Mouse (Mus musculus) gonadal fat pad, adult 2 months (tissue): ENCODE measurements at regions not wholly inside any gene's neighbourhood (a gene's known extent, or its start where the extent isn't known, plus 50 kb on each side); places are given as distances from the start of the nearest gene placed in this dataset.

Source experiments
- DNase-seq: peaks from one replicate; pipeline ENCODE4 v3.0.0-alpha.2; 2012; ENCODE audit warnings: low read depth

DNA sequence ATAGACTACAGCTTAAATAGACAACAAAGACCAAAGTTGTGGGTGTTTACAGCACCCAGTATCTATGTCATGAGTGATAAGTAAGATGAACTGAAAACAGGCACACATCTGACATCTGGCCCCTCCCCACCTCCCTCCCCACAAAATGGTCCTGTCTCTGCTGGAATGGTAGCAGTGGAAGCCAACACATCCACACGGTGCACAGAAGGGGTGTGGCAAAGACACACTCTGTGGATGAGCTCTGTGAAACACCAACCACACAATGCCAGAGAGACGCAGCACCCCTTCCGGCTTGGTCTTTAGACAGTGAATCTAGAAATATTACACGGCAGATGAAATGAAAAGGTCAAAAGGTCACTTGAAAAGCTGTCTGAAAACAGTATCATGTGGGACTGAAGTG is 85.6 kb downstream of the Fgf18 start:
- no peak for DNase-seq

DNA sequence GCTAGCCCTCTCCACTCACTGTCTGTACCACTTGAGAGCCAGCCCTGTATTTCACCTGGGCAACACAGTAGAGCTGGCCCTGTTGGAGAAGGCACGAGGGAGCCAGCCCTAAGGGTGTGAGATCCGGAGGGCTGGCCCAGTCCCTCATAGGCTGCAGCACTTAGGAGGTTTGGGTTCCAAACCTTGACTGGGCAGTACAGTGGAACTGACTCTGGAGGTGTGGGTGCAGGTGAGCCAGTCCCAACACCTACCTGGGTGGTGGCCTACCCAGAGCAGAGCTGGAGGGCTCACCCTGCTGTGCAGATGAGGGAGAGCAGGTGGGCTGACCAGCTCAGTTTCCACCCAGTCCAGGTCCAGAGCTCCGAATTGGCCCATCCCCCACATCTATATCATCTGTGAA is 86.8 kb downstream of the Fgf18 start:
- DNase-seq: no peak

DNA sequence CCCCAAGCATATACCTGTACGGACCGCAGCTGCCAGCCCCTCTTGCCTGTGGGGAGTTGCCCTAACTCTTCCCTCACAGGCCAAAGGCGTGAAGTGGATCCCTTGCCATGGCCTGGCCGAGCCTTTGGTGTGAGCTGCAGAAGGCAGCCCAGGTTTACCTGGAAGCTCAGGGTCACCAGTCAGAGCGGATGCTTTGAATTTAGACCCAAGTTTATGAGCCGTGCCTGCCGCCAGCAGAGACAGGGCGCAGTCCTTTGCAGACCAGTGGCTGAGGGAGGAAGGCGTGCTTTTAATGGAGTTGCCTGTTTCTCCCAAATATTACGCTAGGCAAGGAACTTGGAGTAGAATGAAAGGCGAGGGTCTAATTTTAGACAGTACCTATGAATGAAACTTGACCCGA is 97.0 kb downstream of the Fgf18 start:
- no peak for DNase-seq

DNA sequence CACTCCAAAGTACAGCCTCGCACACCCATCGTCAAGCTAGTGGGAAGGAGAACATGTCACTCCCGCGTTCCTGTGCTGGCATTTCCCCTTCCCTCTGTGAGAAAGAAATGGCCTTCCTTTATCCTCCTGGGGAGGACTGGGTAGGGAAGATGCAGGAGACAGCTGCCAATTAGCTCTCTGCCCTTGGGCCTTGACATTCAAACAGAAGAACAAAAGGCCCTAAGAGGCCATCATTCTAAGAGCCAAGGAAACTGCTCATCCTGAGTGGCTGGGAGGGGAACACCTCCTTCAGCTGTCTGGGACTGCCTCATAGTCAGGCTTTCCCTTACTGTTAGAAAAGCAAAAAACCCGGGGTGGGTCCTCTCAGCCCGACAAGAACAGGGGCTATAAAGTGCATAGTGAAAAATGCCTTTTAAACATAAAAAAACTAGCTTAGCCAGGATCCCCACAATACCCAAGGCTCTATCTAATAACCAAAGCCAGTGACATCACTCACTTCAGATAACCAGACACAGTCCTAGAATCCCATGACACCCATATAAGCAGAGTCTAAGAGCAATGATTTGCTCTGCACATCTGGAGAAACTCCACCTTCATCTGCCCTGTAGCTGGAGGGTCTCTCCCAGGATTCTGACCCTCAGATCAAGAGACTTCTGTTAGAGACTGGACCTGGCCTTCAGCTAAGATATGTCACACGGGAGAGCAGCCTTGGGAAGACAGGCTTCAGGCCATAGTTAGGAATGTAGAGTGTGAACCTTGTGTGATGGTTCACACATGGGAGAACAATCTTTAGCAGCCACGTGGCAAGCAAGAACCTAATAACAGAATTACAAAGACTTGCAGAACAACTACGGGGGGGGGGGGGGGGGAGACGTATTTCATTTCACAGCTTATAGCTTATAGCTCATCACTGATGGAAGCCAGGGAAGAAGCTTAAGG is 107.1 kb downstream of the Fgf18 start:
- DNase-seq: no peak

DNA sequence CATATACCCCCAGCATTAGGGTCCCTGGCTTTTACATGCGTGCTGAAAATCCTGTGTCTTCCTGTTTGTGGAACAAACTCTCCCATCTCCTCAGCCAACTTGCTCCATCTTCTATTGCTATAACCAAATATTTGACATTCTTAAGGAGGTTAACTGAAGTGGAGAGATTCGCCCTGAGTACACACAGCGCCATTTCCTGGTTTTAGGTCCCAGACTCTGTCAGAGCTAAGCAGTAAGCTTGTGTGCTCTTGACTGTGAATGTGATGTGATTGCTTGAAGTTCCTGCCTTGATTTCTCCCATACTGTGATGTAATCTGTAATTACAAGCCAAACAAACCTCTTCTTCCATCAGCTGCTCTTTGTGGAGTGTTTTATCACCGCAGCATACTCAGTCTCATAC is 110.8 kb downstream of the Fgf18 start:
- no peak for DNase-seq

DNA sequence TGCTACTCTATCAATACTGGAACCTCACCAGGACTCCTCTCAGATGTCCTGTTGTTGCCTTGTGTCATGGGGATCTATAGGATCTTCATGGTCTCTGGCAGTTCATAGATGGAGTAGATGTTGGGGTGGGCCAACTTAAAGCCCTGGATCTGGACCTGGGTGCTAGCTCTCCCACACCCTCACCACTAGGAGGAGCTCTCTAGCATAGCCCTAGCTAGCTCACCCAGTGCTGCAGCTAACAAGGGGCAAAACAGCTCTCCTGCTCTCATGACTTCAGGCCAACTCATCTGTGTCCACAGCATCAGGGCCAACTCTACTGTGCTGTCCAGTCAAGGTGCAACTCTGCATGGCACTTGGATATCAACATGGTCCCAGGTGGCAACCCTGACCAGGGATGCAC is 118.3 kb downstream of the Fgf18 start:
- DNase-seq: no peak

DNA sequence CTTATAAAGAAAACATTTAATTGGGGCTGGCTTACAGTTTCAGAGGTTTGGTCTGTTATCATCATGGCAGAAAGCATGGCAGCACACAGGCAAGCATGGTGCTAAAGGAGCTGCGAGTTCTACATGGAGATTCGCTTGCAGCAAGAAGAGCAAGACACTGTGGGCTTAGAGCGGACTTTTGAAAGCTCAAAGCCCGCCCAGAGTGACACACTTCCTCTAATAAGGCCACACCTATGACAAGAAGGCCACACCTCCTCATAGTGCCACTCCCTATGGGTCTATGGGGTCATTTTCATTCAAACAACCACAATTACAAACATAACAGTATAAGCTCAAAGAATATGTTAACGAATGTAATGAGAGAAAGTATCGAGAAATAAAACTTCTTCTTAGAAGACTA is 120.1 kb downstream of the Fgf18 start:
- no peak for DNase-seq

DNA sequence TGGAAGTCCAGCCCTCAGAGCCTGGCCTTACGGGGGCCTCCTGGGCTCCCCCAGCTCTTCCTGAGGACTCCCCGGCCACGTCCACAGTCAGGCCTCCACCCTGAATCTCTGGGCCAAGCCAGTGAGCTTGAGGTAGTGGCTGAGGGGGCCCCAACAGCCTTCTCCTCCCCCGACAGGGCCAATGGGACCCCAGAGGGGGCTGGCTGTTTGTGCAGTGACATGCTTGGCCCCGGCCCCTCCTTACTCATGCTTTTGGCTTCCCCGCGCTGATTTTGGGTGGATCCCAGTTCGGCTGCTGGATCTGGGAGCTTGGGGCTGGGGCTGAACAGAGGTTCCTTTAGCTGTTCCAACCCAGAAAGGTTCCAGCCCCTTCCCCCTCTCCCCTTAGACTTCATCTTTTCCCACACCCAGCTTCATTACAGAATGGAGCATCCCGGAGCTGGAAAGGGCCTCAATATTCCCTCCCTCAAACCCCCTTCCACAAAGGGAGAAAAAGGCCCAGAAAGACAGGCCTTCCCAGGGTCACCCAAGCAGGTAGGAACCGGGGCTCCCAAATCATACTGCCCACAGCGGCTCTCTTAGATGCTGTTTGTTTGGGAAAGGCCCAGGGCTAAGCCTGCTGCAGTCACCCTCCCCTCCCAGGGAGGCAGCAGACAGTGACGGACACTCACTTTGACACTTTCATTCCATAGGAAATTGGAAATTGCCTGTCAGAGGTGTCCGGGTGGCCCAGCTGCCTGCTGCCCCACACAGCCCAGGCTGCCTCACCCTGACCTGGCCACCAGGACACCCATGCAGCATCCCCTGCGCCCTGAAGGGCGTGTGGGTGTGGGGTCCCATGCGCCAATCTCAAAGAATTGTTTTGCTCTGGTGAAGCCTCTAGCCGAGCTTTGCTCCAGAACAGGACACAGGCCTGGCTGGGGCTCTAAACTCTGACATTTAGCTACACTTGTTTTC is 133.7 kb downstream of the Fgf18 start:
- no peak for DNase-seq

DNA sequence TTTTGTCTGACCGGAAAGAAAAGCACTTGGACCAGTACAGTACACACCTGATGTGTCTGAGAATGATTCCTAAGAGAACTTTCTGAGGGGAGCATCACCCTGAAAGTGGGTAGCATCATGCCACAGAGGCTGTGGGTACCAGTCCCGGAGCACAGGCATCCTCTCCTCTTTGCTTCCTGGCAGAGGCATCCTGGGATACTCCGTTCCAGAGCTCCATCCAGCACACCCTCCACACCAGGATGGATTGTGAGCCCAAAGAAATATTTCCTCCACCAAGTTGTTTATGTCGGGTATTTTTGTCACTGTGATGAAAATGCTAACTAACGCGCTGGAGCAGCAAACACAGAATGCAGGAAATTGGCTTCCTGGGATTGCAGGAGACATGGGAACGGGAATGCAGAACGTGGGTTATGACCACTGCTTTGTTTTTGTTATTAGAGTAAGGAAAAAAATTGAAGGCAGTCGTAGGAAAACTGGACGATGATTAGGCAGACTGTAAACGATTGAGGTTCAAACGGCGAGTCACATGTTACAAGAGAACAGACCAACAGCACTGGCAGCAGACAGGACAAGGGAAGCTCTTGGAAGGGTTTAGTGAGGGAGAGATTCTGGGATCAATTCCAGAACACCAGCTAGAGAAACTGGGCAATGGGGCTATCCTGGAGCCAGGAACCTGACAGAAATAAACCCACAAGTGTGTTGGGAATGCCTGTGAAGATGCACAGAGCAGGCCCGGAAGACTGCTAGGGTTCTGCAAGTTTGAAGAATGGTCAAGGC is 134.6 kb downstream of the Fgf18 start:
- DNase-seq: no peak

DNA sequence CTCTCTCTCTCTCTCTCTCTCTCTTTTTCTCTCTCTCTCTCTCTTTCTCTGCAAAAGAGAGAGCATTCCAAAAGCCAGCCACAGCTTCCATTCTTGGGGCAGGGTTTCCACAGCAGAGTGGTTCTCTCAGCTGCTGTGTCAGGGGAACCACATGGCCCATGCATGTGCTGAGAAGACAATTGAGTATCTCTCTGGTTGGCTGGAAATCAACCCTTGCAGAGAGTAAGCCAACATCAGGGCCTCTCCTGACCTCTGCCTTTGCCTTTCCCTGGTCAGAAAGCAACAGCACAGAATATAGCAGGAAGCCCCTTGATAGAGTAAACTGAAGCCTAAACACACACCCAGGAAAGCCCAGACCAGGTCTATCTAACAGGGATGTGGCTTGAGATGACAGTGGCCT is 138.6 kb downstream of the Fgf18 start:
- DNase-seq: no peak

DNA sequence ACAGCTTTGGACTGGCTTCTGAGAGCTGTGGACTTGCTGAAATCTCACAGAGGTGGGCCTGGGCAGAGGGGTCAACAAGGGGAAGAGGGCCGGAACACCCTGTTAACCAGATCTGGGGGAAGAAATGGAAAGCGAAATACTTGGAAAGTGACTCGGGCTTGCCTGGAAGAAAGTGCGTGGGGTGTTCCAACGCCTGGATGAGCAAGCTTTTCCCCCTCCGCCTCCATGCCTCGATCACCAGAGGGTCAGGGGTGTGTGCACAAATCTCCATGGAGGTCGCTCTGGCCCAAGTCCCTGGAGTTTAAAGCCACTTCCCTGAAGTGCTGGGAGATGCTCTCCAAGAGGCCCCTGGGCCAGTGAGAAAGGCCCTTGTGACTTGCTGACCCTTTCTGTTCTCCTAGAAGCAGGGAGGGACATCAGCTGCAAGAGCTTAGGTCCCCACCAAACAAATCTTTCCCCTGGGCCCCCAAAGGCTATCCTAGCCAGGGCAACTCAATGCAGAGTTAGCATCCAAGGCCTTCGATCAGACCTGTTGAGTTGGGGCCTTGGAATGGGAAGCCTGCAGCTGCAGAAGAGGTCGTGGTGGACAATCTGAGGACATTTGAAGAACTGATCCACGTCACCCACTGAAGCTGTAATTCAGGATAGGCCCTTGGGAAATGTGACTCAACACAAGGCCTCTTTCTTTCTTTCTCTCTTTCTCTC is 139.2 kb downstream of the Fgf18 start:
- DNase-seq: no peak

DNA sequence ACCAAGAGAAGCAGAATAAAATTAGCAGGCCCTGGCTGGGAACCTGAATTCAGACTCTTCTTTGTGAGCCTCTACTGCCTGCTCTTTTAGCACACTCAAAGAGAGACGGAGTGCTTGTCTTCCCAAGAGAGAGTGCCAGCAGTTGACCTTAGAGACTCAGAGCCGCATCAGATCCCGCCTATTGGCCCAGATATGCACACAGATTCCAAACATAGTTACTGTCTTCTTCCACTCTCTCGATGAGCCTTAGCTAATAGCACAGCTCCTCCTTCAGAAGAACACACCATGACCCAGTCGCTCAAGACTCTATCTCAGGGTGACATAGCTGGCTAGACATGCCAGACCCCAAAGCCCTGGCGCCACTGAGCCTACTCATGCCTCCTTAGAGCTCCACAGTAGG is 139.8 kb downstream of the Fgf18 start:
- no peak for DNase-seq

DNA sequence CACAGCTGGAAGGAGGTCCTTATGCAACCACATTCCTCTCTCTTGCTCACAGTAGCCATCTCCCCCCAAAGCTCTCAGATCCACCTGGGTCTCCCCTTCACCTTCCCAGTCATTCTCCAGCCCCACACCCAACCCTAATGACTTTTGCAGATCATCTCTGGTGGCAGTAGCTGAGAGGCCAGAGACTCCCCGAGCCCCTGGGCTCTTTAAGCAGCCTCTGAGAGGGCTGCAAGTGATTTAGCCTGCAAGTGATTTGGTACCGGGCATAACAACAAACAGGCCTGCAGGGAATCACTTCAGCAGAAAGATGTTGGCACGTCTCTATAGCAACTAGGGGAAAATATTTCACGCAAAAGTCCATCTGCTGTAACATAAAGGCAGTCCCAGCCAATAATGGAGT is 142.0 kb downstream of the Fgf18 start:
- no peak for DNase-seq

DNA sequence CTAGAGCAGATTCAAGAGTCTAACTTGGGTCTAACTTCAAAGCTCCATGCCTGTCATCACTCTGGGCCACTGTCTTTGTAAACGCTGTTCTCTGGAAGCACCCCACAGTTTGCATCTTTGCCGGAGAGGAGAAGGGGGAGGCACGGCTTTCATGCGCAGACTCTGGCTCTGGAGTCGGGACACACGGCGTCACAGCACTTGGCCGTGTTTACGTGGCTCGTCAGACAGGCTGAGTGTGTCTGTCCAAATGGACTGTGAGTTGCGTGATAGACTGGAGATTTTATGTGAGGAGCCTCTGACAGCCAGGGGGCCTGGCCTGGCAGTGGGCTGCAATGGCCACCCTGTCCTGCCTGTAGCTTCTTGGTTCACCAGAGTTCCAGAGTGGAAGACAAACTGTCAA is 142.6 kb downstream of the Fgf18 start:
- DNase-seq: no peak

DNA sequence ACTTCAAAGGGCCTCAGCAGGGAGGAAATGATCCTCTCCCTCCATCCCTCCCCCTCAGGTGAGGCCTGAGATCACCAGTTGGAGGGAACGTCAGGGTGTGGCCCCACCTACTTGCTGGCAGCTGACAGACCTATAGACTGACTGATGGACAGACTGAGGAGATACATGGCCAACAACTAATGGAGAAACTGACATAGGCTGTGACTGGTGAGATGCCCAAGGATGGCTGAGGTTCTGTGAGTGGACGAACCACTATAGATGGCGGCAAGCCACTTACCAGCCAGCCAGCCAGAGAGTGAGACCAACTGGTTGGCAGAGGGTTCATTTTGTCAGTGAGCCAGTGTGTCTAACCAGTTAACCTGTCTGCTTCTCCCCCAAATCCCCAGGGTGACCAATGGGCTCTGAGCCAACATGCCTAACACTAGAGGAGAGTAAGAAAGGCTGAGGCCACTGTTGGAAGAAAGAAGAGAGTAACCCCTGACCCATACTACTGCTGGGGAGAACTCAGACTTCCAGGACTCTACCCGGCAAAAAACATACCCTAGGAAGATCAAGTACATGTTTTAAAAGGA is 147.4 kb downstream of the Fgf18 start:
- DNase-seq: no peak

DNA sequence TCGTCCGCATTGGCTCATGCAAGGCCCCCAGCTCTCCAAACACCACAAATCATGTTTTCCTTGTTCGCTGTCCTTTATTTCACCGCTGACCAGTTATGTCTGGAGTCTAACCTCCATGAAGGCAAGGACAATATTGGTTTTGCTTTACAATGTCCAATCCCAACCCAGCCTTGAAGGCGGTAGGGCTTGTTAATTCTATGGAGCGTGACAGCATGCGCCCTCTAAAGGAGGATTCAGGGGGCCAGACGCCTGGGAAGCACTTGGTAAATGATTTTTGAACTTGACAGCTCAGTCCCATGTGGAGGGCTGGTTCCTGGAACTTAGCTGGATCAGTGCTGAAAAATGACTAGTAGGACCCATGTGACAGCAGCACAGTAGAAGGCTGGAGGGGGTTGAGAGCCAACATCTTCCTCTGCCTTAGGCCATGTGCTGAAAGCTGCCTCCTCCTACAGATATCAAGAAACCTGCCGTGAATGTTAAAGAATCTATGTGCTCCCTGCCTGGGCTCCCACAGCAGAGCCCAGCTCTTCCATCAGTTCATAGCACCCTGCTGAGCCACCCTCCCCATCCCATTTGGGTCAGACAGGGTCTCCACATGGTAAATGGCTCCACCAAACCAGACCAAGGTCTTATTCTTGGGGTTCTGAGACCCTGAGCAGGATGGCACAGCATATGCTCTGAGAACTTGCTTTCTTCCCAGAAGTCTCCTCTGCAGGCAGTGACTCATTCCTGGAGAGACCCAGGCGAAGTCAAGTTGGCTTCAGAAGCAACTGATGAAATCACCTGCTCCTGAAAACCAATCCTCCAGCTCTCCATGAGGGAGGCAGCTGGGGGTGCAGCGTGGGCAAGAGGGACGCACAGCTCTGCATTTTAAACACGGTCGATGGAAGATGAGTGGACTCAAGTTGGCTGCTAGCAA is 148.3 kb downstream of the Fgf18 start:
- DNase-seq: no peak

DNA sequence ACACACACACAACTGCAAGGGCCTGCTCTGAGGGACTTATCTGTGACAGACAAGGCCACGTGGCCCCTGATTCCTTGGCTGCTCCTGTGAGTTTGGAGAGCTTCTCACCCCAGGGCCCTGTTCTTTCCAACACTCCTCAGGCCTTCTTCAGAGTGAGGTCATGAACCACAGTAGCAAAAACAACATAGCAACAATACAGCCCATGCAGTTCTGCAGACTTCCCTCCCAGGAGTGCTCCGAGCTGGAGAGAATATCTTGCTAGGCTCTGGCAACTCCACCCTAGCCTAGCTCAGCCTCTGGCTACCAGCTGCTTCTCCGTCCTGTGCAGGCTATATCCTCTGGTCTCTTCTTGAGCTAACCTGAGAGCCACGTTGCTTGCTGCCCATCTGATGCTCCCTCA is 152.8 kb downstream of the Fgf18 start:
- DNase-seq: no peak

DNA sequence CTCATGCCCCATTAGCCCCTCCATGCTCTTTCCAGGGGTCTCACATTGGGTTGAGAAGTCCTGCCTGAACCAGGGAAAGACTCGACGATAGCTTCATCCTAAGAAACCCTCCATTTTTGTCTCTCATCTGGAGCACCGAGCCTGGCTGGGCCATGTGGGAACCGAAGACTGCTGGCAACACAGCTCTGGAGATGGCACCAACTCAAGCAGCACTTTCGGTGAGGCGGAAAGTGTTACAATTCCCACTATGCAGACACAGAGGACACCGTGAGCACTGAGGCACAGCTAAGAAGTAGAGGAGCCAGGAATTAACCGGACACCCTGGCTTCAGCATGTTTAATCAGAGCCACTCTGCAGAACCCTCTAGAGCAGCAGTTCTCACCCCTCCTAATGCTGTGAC is 153.8 kb downstream of the Fgf18 start:
- no peak for DNase-seq

DNA sequence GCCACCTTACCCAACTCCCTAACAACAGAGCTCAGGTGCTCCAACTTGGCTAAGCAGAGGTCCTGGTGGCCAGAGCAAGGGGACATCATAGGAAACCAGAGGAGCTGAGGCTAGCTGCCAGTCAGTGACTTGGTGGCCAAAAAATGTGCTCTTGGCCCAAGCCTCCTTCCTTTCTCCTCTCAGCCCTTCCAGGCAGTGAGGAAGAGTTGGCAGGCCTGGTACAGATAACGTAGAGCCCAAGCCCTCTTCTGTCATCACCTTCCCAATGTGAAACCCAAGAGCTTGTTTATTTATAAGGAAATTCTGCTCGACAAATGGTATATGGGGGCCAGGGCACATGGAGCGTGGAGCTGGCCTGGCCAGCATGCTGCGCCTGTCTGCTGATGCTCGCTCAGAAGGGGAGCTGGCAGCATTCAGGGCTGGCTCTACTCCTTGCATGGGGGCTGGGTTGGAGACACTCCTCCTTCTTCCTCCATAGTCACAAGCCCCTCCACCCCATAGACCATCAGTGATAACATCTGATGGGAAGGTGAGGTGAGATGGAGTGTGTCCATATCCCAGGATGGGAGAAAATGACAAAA is 156.1 kb downstream of the Fgf18 start:
- DNase-seq: no peak

DNA sequence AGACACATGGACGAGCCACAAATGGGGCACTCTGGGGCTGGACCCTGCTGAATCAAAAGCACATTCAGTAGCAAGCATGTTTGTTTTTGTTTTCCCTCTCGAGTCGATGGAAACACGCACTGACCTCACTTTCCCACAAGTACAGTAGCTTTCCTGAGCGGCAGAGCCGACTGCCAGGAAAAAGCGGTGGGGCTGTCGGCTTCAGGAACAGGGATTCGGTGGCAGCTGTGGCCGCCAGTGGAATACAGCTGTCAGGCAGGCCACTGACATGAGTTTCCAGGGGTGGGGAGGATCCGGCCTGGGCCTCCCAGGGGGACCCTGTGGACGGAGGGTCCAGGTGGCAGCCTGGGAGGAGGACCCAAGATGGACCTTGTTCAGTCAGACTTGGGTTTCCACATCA is 157.0 kb downstream of the Fgf18 start:
- DNase-seq: no peak
